Mouse (Mus musculus) cortical plate, adult 2 months (tissue): Measurements from ENCODE around the gene Elovl4.
A peak's percentile ranks its signal among the peaks of the same experiment; 100 is the strongest.

Experiments
- CTCF ChIP-seq: fragments of 200-500 bp; IDR thresholded peaks from 2 replicates; pipeline ENCODE4 v1.5.1; 2011; ENCODE audit warnings: mild to moderate bottlenecking, control low read depth, low read length; ENCODE audit not compliant: insufficient read depth; ENCODE audit errors: extremely low read depth
- POLR2A ChIP-seq: fragments of 200-500 bp; IDR thresholded peaks from 2 replicates; pipeline ENCODE4 v1.6.1; 2011; ENCODE audit warnings: mild to moderate bottlenecking, low read length, control low read depth; ENCODE audit not compliant: insufficient read depth; ENCODE audit errors: extremely low read depth

DNA sequence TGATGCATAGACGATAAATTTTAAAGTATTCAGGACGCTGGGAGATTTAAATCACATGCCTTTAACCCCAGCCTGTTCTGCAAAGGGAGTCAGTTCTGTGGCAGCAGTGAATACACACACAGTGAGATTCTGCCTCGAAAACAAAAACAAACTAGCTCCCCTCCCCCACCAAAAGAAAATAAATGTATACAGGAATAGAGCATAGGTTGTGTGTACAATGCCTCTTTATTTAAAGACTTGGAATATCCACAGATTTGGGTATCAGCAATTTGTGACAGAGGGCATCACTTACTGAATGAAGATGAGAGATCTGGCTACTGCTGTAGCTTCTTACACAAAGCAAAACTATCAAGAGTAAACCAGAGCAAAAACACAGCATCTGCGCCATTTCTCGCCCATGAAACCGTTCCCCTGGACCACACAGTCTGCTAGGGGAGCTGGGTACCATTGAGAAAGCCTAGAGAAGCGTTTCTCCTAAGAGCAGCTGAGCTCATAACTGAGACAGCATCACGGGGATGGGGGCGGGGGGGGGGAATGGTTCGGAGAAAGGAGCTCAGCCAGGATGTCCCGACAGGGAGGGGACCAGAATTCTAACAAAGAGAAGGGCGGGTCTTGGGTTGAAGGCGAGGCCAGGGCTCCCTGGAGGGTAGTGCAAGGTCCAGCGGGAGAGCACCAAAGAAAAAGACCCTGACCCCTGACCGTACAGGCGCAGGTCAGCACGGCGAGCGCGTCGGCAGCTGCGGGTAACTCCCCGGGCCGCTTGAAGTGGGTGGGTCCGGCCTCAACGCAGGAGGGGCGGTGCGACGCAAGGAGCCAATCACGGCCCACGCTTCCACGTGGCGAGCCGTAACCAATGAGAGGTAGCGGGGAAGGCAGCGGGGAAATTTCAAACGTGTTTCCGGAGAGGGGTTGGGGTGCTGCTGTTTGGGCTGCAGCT lies 28.0 kb upstream of the Elovl4 start, which contains the start of gene Ttk:
- no peak for TF ChIP-seq CTCF
- TF ChIP-seq POLR2A, result peak; percentile 84
